Mouse (Mus musculus): ENCODE measurements around the gene Sgip1. TPM values are rescaled to one million over a fixed set of nuclear protein-coding genes. Genes with fewer than 3 reads are reported as not detected.
A peak's percentile ranks its signal among the peaks of the same experiment; 100 is the strongest.

The Sgip1 gene
- total RNA-seq (2021) = 100 to 1,000 TPM; 273 to 280 TPM

- DNase-seq = no peak
Observed at GRCm38 (mm10) chr4:102741287-102741686, at the start of gene Sgip1. Gene Sgip1, plus strand, starts transcription at chr4:102741297.

DNA sequence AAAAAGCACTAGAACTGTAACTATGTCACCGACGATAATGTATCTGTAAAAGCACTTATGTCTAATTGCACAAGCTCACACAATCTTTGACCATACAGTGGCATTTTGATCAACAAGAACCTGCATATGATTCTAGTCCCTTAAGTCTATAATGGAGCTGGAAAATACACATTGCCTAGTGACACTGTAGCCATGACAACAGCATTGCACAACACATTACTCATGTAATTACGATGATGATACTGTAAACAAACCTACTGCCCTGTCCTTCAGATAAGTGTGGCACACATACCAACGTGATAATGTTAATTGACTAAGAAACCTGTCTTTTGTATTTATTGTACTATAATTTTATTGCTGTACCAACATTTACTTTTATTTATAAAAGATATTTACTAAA lies 49.7 kb upstream of the Sgip1 start:
- no peak for DNase-seq

GRCm38 (mm10) chr4:102697966-102698365 lies 43.1 kb upstream of the Sgip1 start:
- no peak for DNase-seq

- DNase-seq = no peak
Observed at GRCm38 (mm10) chr4:102711731-102712130, 29.4 kb upstream of the Sgip1 start.

GRCm38 (mm10) chr4:102715532-102715931 lies 25.6 kb upstream of the Sgip1 start:
- no peak for DNase-seq

DNA sequence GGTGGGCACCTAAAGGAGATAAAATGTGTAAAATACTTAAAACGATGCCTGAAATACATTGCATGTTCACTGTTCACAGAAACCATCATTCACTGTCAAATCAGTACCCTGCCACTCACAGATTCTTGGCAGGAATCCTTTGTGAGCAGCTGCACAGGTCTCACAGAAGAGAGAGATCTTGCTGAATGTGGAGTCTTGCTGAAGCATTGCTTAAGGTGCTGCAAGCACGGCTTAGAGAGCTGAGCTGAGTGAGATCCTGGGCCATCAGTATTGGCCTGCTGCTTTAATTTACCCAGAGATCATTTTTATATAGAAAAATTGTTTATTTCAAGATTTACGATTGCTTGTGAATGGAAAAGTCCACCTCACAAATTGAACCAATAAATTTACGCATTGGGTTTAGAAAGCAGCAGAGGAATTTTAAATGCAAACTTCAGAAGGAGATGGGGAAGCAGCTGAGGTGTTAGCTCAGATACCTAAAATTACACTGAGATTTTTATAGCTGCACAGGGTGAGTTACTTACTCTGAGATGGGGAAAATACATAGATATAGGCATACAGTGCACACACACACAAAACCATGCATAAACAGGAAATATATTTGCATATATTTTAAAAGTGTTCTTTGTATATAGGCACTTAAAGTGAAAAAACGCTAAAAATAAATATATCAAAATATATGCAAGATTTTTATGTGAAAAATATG lies 23.8 kb upstream of the Sgip1 start:
- no peak for DNase-seq

GRCm38 (mm10) chr4:102719535-102719934 lies 21.6 kb upstream of the Sgip1 start:
- no peak for DNase-seq

DNA sequence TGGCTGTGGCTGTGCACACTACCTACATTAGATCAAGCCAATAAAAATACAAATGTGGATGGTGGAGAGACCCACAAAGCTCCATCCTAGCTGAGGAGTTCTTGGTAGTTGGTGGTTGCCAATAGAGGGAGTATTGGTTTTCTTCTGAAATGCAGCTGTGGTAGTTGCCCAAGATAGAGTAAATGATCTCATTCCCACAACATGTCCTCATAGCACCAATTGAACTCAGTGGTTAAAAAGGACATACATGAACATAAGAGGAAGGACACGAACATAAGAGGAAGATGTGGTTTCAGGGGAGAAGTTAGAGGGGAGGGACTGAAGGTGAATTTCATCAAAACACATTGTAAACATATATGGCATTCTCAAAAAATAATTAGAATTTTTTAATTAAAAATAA lies 21.1 kb upstream of the Sgip1 start:
- DNase-seq = no peak

GRCm38 (mm10) chr4:102724442-102724841 lies 16.7 kb upstream of the Sgip1 start:
- DNase-seq = no peak

DNA sequence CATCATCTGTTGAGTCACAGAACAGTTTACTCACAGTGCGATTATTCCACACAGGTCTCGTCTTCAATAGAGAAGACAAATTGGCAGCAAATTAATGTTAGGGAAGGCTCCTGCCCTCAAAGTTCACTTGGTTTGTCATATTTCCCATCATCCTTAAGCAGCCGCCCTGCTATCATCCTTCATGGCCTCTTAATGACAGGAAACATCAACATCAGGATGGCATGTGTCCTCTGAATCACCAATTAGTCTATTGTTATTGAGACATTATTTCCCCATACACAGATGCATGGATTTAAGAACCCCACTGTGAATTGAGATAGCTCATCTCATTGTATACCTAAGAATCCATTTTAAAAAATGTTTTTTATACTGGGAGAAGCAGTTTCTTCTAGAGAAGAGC lies 10.1 kb upstream of the Sgip1 start:
- no peak for DNase-seq

- DNase-seq = no peak
Observed at GRCm38 (mm10) chr4:102734022-102734657, 7.0 kb upstream of the Sgip1 start.

- DNase-seq = no peak
Observed at GRCm38 (mm10) chr4:102753334-102754090, 12.4 kb downstream of the Sgip1 start.

DNA sequence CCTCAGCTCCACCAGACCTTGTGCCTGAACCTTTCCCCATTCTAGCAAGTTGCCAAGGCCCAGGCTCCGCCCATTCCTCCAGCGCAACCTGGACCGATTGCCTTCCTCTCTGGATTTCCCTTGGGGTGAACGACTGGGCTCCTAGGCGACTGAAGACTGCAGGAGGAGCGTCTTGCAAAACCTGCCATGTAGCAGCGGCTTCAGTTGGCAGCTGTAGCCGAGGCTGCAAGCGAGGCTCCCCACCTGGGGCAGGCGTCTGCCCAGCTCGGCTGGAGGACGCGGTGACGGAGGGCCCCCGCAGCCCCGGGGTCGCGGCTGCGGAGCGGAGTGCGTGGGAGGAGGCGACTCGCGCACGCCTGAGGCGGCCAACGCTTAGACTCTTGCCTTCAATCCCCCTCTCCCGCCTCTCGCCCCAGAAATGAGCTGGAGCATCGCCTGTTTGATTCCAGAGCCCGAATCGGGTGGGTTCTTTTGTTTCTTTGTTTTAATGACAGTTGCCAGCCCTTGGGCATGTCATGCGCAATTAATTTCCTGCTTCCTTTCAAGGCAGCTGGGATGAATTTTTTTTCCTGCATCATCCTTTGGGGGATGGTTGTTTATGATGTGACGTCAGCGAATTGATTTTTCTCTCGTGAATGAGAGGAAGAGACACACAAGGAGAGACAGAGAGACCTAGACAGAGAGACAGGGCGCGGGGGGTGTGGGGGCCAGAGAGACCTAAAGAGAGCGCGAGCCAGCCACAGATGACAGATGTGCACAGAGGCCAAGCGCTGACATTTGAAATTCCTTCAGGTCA lies 18.2 kb downstream of the Sgip1 start:
- DNase-seq = peak; percentile 66 to 72

DNA sequence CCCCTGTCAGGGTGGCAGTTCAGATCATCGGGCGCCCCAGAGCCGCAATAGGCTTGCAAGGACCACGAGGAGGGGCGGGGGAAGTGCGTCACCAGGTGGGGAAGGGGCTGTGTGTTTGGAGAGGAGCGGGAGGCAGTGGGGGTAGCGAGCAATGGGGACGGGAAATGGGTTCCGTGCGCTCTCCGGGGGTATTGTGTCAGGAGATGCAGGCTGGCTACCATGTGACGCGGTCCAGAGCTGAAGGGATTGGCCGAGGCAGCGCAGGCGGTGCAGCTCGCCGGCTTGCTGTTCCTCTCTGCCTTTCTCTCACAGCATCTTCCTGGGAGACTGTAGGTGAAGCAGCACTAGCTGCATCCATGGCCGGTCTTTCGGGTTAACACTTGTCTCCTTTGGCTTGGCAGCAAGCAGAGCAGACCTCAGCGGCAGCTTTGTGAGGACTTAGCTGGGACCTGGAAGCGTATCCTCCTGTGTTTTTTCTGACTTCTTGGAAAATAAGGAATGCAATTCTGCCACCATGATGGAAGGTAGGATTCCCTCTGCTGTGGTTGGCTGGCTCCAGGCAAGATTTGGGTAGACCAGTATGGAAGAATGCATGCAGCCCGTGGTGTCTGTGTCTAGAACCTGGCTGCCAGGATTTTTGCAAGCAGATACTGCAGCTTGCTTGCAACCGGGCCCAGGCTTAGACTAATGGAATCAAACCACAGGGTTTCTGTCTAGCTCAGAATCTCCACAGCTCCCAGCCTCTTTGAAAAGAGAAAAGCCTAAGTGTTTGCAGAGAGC lies 19.1 kb downstream of the Sgip1 start:
- DNase-seq = peak; percentile 89 to 91

GRCm38 (mm10) chr4:102762075-102762474 lies 21.0 kb downstream of the Sgip1 start:
- no peak for DNase-seq

DNA sequence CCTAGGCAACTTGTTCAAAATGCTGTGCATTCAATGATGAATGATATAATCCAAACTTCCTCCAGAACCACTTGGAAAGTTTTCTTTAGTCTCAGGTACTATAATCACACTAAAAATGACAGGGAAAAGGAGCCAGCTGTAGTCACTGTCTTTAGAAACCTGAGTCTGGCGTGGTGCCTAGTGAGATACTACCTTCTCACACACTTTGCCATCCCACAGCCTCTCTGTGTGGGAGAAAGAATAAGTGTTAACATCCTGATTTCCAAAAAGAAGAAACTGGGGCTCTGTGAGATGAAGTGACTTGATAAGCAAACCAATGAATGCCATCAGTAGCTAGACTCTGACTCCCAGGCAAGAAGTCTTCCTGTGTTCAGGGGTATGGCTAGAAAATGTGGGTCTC lies 28.0 kb downstream of the Sgip1 start:
- no peak for DNase-seq

DNA sequence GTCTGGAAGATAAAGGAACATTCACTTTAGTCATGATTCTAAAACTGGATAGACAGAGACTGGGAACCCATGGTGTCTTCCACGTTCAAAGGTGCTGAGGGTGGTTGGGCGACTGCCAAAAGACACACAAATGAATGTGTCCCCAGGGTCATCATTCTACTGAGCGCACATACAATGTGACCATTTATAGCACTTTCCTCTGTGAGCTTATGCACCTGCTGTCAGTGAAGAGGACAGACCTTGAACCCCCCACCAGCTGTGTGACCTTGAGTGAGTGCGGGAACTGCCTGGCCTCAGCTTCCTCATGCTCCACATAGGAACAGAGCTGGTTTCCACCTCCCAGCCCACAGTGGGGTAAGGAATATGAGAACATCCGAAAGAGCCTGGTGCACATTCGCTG lies 28.8 kb downstream of the Sgip1 start:
- no peak for DNase-seq

DNA sequence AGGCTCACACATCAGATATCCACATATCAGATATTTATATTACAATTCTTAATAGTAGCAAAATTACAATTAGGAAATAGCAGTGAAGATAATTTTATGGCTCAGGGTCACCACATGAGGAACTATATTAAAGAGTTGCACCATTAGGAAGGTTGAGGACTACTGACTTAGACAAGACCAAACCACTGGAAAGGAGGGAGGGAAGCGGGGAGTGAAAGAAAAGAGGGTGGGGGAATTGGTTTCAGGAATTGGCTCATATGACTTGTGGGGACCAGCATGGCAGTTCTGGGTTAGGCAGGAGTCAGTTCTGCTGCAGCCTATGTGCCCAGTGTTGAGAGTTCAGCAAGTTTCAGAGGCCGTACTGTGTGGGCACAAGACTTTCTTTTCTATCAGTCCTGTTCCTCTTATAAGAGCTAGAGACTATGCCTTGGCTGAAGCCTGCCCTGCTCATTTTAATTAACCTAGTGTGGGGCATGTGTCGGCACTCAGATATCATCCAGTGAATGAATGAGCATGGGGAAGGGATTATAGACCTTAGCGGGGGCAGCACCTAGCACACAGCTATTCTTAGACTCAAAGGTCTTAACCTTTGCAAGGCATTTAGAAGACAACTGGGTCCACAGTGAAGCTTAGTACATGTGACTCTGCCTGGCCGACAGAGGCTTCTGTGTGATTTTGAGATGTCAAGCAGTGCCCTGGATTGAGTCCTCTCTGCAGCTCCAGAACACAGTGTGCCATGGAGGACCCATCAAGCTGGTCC lies 30.7 kb downstream of the Sgip1 start:
- no peak for DNase-seq

DNA sequence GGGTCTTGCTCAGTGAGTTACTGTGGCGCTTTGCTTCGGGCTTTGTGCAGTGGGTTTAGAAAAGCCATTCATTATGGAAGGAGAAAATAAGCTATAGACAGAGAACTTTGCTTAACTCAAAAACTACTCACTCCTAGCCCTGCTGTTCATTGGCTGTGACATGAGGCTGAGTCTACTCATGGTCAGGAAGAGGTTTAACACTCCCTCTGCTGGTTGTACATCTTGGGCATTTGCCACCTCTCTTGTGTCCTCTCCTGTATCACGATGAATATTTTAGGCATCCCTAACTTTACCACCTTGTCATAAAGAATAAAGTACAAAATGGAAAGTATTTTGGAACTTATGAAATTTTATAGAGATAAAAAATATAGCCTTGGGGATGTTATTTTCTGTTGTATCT lies 32.1 kb downstream of the Sgip1 start:
- DNase-seq = no peak

DNA sequence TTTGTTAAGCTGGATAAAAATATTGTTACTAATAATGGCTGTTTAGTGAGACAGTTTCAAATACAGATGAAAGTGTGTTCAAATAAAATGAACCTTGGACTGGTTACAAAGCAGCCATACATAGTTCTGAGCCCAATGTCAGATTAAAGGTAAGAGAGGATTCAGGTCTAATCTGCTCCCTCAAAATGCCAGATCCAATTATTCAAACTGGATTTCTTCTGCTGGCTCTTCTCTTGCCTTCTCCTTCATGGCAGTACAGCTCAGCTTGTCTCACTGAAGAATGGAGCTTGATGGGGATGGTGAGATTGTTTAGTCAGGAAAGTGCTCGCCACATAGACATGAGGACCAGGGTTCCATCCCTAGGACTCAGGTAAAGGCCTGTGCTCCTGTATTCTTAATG lies 32.7 kb downstream of the Sgip1 start:
- no peak for DNase-seq

DNA sequence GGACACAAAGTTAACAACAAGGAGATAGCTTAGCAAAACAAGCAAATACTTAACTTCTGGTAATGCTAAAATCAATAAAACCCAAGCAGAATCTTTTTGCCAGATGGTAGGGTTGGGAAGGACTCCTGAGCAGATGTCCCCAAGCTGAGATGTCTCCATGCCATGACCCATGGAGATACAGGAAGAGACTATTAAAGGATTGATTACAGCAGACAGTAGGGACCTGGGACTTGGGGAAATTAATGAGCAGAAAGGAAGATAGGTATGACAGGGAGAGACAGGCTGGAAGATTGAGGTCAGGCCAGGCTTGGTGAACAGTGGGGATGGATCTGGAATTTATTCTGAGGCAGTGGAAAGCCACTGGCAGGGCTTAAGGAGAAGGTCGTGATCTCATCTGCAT lies 33.5 kb downstream of the Sgip1 start:
- DNase-seq = no peak

Measured in layer of hippocampus, postnatal 36 days (tissue).